ENCODE assay signal across 9 mouse cellular contexts in the genomic region with DNA sequence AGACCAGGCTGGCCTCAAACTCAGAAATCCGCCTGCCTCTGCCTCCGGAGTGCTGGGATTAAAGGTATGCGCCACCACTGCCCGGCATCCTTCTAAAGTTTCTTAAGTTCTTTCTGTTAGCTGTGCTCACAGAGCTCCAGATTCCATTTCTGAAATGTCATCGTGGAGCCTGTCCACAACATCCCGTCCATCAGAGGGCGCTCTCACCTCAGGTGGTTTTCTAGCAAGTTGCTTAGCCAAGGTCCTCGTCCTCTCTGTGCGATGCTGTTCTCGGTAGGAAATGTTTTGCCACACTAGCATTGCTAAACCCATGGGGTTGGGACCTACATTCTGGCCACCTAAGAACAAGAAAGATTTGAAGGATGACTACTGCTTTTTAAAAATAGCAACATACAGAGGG.
A peak's percentile ranks its signal among the peaks of the same experiment; 100 is the strongest.
DNase-seq lines count a peak whose midpoint lies in the region; ATAC-seq and TF ChIP-seq lines count a peak whose summit lies in the region.
"Had no signal": no experiment of that assay in that cellular context is flagged by ENCODE, and none has a peak within 500 bp of the region (broad histone marks: within the 10 kb centered on the region; RNA-seq: fewer than 3 reads in every experiment).

No protein-coding gene starts in this region.

- WGBS in kidney, embryonic 14.5 days = 85% methylated on average over 10 of the region's 10 CpGs
- WGBS in forebrain, embryonic 15.5 days = 85% methylated on average over 10 of the region's 10 CpGs

- in situ Hi-C loops in Patski (cut with MboI; ENCODE audit: low pct_unique_long_range_greater_than_20kb) = loop anchor here (10.0 to 25.0 kb wide), 2 partner anchors 141 to 273 kb away; no protein-coding TSS in a partner anchor

- POLR2A ChIA-PET in Patski (lab: Charles Lee) = interaction anchor here (0.6 to 0.7 kb wide), 2 partner anchors 37 to 69 kb away, joined by 8 to 10 read pairs; no protein-coding TSS in a partner anchor

- H3K27ac ChIP-seq in kidney, embryonic 14.5 days (ENCODE audit: low read depth, low read length) = no peak overlapping the region
- no peak overlapping the region for H3K27ac ChIP-seq in forebrain, embryonic 15.5 days (replicated peaks)
- H3K27ac ChIP-seq: macrophage had no signal

- no peak overlapping the region for H3K4me3 ChIP-seq in kidney, embryonic 14.5 days (ENCODE audit: low read length)
- no peak overlapping the region for H3K4me3 ChIP-seq in forebrain, embryonic 15.5 days

- H3K27me3 ChIP-seq in kidney, embryonic 14.5 days (ENCODE audit: control insufficient read depth, insufficient read depth, low read length) = no peaks in the 10 kb centered on the region
- no peaks in the 10 kb centered on the region for H3K27me3 ChIP-seq in Patski
- no peaks in the 10 kb centered on the region for H3K27me3 ChIP-seq in forebrain, embryonic 15.5 days

- H3K4me2 ChIP-seq in kidney, embryonic 14.5 days (replicated peaks; ENCODE audit: low read depth, low read length) = no peak overlapping the region
- H3K4me2 ChIP-seq in forebrain, embryonic 15.5 days (replicated peaks) = no peak overlapping the region

- peaks cover 3% of the 10 kb centered on the region; the same call in 1 of the 2 replicates for H3K9me3 ChIP-seq in kidney, embryonic 14.5 days (ENCODE audit: control insufficient read depth, low read length)
- H3K9me3 ChIP-seq in forebrain, embryonic 15.5 days = no peaks in the 10 kb centered on the region

- peak; percentile 79 for TF ChIP-seq CTCF in Patski (IDR thresholded peaks at IDR 0.05)

- no peaks in the 10 kb centered on the region; the same call in 1 of the 2 replicates for H3K36me3 ChIP-seq in kidney, embryonic 14.5 days (ENCODE audit: control insufficient read depth, insufficient read depth, low read length)
- peaks cover 21% of the 10 kb centered on the region; the same call in 1 of the 2 replicates for H3K36me3 ChIP-seq in forebrain, embryonic 15.5 days

- DNase-seq in kidney, adult 18-20 months = peak; percentile 69
- no peak for DNase-seq in Patski (ENCODE audit: low read depth, low spot score)
- peak; percentile 26 for DNase-seq in fibroblast of lung, adult 2 months (ENCODE audit: low read depth)
- DNase-seq in kidney, postnatal 4 days = peak; percentile 70 to 74
- DNase-seq in lung, postnatal 25 days (ENCODE audit: low spot score) = peak; percentile 61
- DNase-seq in spleen, postnatal 36 days (ENCODE audit: low spot score in 2 of 2) = peak; percentile 57 to 59

- H3K4me1 ChIP-seq in kidney, embryonic 14.5 days (ENCODE audit: control insufficient read depth, insufficient read depth, low read length) = no peaks in the 10 kb centered on the region
- H3K4me1 ChIP-seq in forebrain, embryonic 15.5 days = 0 out of 2 replicates have a peak, but pooled peaks cover 4% of the 10 kb centered on the region

- no peak overlapping the region for H3K9ac ChIP-seq in kidney, embryonic 14.5 days (ENCODE audit: low read depth, low read length)
- no peak overlapping the region for H3K9ac ChIP-seq in forebrain, embryonic 15.5 days (replicated peaks)

- CTCF ChIA-PET in Patski (lab: Charles Lee) = interaction anchor here (0.8 to 1.7 kb wide), 5 partner anchors 8 to 275 kb away, joined by 4 to 8 read pairs (median 6); no protein-coding TSS in a partner anchor

- ATAC-seq in kidney, embryonic 14.5 days (ENCODE audit: low FRiP score, low TSS enrichment) = no peak
- no peak for ATAC-seq in Patski
- no peak for ATAC-seq in forebrain, embryonic 15.5 days (replicated peaks)
